Mouse (Mus musculus): ENCODE data around the gene Pi16. TPM values are rescaled to one million over a fixed set of nuclear protein-coding genes. Genes with fewer than 3 reads are reported as not detected.
A peak's percentile ranks its signal among the peaks of the same experiment; 100 is the strongest.
"Not testable (repeated sequence)": the region's sequence is repeated elsewhere in the genome, so short reads cannot be mapped to it uniquely, and the experiment has no call there.

Pi16 gene
- 32.6 and 73.5 TPM in 2 replicates for polyA plus RNA-seq (2012; ENCODE audit: insufficient read depth, insufficient read length, missing spikeins)

DNA sequence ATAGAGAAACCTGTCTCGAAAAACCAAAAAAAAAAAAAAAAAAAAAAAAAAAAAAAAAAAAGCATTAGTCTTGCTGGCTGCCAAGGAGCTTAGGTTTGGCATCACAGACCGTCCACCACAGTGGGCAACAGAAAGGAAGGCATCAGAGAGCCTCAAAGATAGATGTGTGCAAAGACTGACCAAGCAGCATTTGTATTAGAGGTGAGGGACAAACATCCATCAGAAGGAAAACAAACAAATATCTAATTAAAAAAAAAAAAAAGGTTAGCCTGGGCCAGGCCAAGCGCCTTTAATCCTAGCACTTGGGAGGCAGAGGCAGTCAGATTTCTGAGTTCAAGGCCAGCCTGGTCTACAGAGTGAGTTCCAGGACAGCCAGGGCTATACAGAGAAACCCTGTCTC is at the start of gene Pi16:
TSS of gene Pi16 (plus strand) at position 301 of the 400 bp plus-strand sequence.
- not testable (repeated sequence) for H3K4me3 ChIP-seq (ENCODE audit: insufficient read depth, low read depth, low read length)
- H3K27ac ChIP-seq (replicated peaks; ENCODE audit: low read depth, low read length) = peak within 1 kb of the TSS; percentile 38
- H3K4me1 ChIP-seq (ENCODE audit: control insufficient read depth, insufficient read depth, insufficient read length, low read length) = peaks cover 18% of the 10 kb centered on the region

- peak overlapping the region; percentile 39 for H3K27ac ChIP-seq (replicated peaks; ENCODE audit: low read depth, low read length)
- H3K4me1 ChIP-seq (ENCODE audit: control insufficient read depth, insufficient read depth, insufficient read length, low read length) = peaks cover 9% of the 10 kb centered on the region; the same call in 1 of the 2 replicates
- H3K4me3 ChIP-seq (ENCODE audit: insufficient read depth, low read depth, low read length) = no peak overlapping the region; the same call in 1 of the 2 replicates
Measured at GRCm38 (mm10) chr17:29267931-29268681, 49.4 kb upstream of the Pi16 start.

GRCm38 (mm10) chr17:29268682-29269348 is 48.7 kb upstream of the Pi16 start, which contains the start of gene BC004004:
TSS of gene BC004004 (plus strand) at chr17:29268788.
- Histone ChIP-seq H3K4me1 (ENCODE audit: control insufficient read depth, insufficient read depth, insufficient read length, low read length) (peaks cover 6% of the 10 kb centered on the region; the same call in 1 of the 2 replicates), H3K4me3 (ENCODE audit: insufficient read depth, low read depth, low read length) (peak within 1 kb of the TSS; percentile 98), H3K27ac (replicated peaks; ENCODE audit: low read depth, low read length) (peak within 1 kb of the TSS; percentile 91)

- peak overlapping the region; percentile 91 for H3K27ac ChIP-seq (replicated peaks; ENCODE audit: low read depth, low read length)
Measured at GRCm38 (mm10) chr17:29269349-29269706, 48.2 kb upstream of the Pi16 start.

GRCm38 (mm10) chr17:29270148-29270698 is 47.3 kb upstream of the Pi16 start:
- 0 out of 2 replicates have a peak overlapping the region, but pooled peaks have one; percentile 15 for H3K27ac ChIP-seq (replicated peaks; ENCODE audit: low read depth, low read length)
- no peak overlapping the region for H3K4me3 ChIP-seq (ENCODE audit: insufficient read depth, low read depth, low read length)
- H3K4me1 ChIP-seq (ENCODE audit: control insufficient read depth, insufficient read depth, insufficient read length, low read length) = peaks cover 6% of the 10 kb centered on the region

More at GRCm38 (mm10) chr17:29269349-29269706, 48.2 kb upstream of the Pi16 start:
- H3K4me3 ChIP-seq (ENCODE audit: insufficient read depth, low read depth, low read length) = peak overlapping the region; percentile 98
- peaks cover 6% of the 10 kb centered on the region; the same call in 1 of the 2 replicates for H3K4me1 ChIP-seq (ENCODE audit: control insufficient read depth, insufficient read depth, insufficient read length, low read length)

GRCm38 (mm10) chr17:29273156-29273555 is 44.3 kb upstream of the Pi16 start:
- peaks cover 9% of the 10 kb centered on the region for H3K4me1 ChIP-seq (ENCODE audit: control insufficient read depth, insufficient read depth, insufficient read length, low read length)
- no peak overlapping the region for H3K4me3 ChIP-seq (ENCODE audit: insufficient read depth, low read depth, low read length)
- H3K27ac ChIP-seq (replicated peaks; ENCODE audit: low read depth, low read length) = no peak overlapping the region

DNA sequence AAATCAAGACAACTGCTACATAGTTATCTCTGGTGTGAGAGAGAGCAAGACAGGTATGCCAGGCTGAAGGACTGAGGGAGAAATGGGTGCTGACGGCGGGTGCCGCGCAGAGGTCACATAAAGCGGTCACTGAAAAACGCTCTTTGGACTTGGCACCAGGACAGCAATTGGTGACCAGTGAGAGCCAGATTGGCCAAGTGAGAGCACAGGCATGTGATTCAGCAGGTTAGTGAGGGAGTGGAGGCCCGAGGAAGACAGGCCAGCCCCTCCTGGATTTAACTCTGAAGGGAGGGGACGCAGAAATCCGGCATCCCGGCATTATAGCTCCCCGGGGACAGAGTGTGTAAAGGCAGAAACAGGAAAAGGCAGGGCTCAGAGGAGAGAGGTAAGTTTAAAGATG is 43.6 kb upstream of the Pi16 start:
- peaks cover 9% of the 10 kb centered on the region for H3K4me1 ChIP-seq (ENCODE audit: control insufficient read depth, insufficient read depth, insufficient read length, low read length)
- H3K27ac ChIP-seq (replicated peaks; ENCODE audit: low read depth, low read length) = peak overlapping the region; percentile 53; the same call in 1 of the 2 replicates
- H3K4me3 ChIP-seq (ENCODE audit: insufficient read depth, low read depth, low read length) = no peak overlapping the region

DNA sequence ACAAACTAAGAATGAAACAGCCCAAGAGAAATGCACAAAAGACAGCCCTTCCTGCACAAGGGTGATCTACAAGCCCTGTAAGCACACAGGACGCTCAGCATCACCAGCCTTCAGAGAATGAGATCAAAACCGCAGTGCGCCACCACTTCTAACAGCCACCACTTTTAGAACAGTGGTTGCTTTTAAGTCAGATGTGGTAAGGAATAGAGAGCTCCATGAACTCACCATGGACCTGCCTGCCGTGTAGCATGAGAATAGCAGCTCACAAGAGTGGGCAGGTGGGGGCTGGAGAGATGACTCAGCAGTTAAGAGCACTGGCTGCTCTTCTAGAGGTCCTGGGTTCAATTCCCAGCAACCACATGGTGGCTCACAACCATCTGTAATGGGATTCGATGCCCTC is 37.1 kb upstream of the Pi16 start:
- peaks cover 3% of the 10 kb centered on the region; the same call in 1 of the 2 replicates for H3K4me1 ChIP-seq (ENCODE audit: control insufficient read depth, insufficient read depth, insufficient read length, low read length)
- H3K4me3 ChIP-seq (ENCODE audit: insufficient read depth, low read depth, low read length) = no peak overlapping the region
- H3K27ac ChIP-seq (replicated peaks; ENCODE audit: low read depth, low read length) = no peak overlapping the region

- H3K27ac ChIP-seq (replicated peaks; ENCODE audit: low read depth, low read length) = no peak overlapping the region
- H3K4me3 ChIP-seq (ENCODE audit: insufficient read depth, low read depth, low read length) = no peak overlapping the region
- H3K4me1 ChIP-seq (ENCODE audit: control insufficient read depth, insufficient read depth, insufficient read length, low read length) = peaks cover 3% of the 10 kb centered on the region; the same call in 1 of the 2 replicates
Measured at GRCm38 (mm10) chr17:29281541-29281940, 35.9 kb upstream of the Pi16 start.

DNA sequence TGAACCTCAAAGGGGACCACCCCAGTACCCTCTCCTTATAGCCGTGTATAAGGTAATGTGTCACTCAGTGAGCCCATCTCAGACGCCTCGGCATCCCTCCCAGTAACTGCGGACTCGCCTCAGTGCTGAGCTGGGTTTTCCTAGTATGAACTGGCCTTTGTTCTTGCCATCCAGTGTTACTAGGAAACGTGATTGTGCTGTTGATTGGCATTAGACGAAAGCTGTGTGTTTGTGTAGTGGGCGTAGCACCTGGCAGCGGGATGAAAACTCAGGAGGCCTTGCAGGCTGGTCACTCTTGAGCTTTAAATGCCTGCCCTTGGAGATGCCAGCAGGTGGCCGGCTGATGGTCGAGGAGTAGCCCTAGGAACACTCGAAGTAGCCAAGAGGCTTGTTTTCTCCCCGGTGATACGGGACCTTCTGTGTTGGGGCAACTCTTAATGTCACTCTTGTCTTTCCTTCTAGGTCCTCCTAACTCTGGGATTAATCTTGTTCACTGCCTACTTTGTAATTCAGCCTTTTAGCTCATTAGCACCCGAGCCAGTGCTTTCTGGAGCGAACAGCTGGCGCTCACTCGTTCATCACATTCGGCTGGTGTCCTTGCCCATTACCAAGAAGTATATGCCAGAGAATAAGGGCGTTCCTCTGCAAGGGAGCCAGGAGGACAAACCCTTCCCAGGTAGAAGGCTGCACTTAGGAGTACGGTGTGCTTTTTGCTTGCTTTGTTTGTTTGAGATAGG is 35.1 kb upstream of the Pi16 start:
- no peak overlapping the region for H3K27ac ChIP-seq (replicated peaks; ENCODE audit: low read depth, low read length)
- no peak overlapping the region for H3K4me3 ChIP-seq (ENCODE audit: insufficient read depth, low read depth, low read length)
- H3K4me1 ChIP-seq (ENCODE audit: control insufficient read depth, insufficient read depth, insufficient read length, low read length) = peaks cover 3% of the 10 kb centered on the region; the same call in 1 of the 2 replicates

DNA sequence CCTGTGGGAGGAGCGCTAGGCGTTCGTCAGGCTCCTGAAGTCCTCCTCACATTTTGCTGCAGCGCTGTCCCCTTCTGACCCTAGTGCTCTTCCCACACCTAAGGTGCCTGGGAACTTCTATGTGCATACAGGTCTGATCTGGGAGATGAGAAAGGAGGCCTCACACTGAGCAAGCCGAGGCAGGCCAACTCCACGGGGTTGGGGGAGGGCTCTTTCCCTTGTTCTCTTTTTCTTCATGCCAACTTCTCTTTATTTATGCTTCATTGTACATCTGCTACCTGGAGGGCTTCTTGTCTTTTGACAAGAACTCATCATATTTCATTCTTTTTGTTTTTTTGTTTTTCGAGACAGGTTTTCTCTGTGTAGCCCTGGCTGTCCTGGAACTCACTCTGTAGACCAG is 25.7 kb upstream of the Pi16 start:
- Histone ChIP-seq H3K4me3 (ENCODE audit: insufficient read depth, low read depth, low read length) (no peak overlapping the region), H3K4me1 (ENCODE audit: control insufficient read depth, insufficient read depth, insufficient read length, low read length) (no peaks in the 10 kb centered on the region), H3K27ac (replicated peaks; ENCODE audit: low read depth, low read length) (no peak overlapping the region)

GRCm38 (mm10) chr17:29292996-29293395 is 24.5 kb upstream of the Pi16 start:
- H3K27ac ChIP-seq (replicated peaks; ENCODE audit: low read depth, low read length) = no peak overlapping the region
- H3K4me3 ChIP-seq (ENCODE audit: insufficient read depth, low read depth, low read length) = no peak overlapping the region
- H3K4me1 ChIP-seq (ENCODE audit: control insufficient read depth, insufficient read depth, insufficient read length, low read length) = no peaks in the 10 kb centered on the region

DNA sequence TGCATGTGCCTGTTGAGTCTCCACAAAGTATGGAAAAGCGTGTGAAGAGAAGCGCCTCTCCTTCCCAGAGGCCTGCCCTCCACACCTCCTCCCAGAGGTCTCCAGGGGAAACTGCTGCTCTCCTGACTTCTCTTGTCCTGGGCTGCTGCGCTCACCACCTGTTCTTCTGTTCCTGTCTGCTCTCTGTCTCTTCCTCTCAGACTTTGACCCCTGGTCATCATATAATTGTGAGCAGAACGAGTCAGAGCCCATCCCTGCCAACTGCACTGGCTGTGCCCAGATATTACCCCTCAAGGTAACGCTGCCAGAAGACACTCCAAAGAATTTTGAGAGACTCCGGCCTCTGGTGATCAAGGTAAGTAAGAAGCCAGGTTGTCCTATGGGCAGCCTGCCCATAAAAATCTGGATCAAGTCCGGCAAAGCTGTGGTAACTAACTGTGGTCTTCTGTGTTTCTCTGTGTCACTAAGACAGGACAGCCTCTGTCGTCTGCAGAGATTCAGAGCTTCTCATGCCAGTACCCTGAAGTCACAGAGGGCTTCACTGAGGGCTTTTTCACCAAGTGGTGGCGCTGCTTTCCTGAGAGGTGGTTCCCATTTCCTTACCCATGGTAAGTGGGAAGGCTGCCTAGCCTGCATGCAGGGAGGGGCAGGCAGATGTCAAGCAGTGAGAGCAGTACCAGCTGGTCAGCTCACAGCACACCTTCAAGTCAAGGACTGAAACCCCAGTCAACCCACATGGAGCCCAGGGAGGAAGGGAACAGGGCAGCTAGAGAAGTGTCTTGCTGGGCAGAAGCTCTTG is 23.5 kb upstream of the Pi16 start:
- Histone ChIP-seq H3K4me1 (ENCODE audit: control insufficient read depth, insufficient read depth, insufficient read length, low read length) (no peaks in the 10 kb centered on the region), H3K27ac (replicated peaks; ENCODE audit: low read depth, low read length) (no peak overlapping the region), H3K4me3 (ENCODE audit: insufficient read depth, low read depth, low read length) (no peak overlapping the region)

DNA sequence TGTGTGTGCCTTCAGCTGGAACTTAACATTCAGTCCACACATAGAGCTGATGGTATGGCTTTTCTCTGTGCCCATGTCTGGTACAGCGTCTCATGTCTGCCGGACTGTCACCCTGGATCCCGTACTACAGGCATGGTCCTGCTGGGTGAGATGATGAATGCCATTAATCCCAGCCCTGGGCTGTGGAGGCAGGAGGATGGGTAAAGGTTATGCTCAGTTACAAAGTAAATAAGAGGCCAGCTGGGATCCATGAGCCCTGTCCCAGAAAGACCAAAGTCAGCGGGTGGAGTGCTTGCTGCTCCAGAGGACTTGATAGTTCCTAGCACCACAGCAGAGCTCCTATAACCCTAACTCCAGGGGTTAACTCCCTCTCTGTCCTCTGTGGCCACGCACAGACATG is 21.6 kb upstream of the Pi16 start:
- Histone ChIP-seq H3K4me1 (ENCODE audit: control insufficient read depth, insufficient read depth, insufficient read length, low read length) (no peaks in the 10 kb centered on the region), H3K4me3 (ENCODE audit: insufficient read depth, low read depth, low read length) (no peak overlapping the region), H3K27ac (replicated peaks; ENCODE audit: low read depth, low read length) (no peak overlapping the region)
